Mouse (Mus musculus) left cerebral cortex, adult 2 months (tissue): ENCODE results near the gene Inpp5a. TPM values are rescaled to one million over a fixed set of nuclear protein-coding genes. Genes with fewer than 3 reads are reported as not detected.
"Not testable (repeated sequence)": the region's sequence is repeated elsewhere in the genome, so short reads cannot be mapped to it uniquely, and the experiment has no call there.

ENCODE experiments used
- DNase-seq, 2 experiments: peaks; one replicate each; pipeline ENCODE4 v3.0.0; 2021 to 2022; ENCODE audit warnings: low spot score in 2 of 2, mixed read lengths in 1 of 2; ENCODE audit errors: extremely low spot score in 1 of 2
- H3K27ac ChIP-seq: fragments of 200-600 bp; 2 replicates; pipeline ENCODE4 v1.8.1; 2022
- H3K4me3 ChIP-seq: fragments of 200-600 bp; 2 replicates; pipeline ENCODE4 v1.8.1; 2022
- CTCF ChIP-seq: fragments of 200-600 bp; IDR thresholded peaks from 2 replicates; pipeline ENCODE4 v1.8.1; 2022; ENCODE audit warnings: antibody characterized with exemption, mild to moderate bottlenecking, moderate library complexity
- intact Hi-C: fragments of 180-260 bp; cut with DNase I; formaldehyde crosslinking; loops from one replicate; pipeline ENCODE4 v1.15.1; 2025
- total RNA-seq, 2 experiments: library from RNA; stranded (reverse); gene quantifications; 2 replicates each; pipeline ENCODE4 v1.2.3; 2021

Inpp5a gene
- total RNA-seq, 2 experiments from 2014 or later, result 56.6 to 58.5 TPM

GRCm38 (mm10) chr7:139407966-139408365 lies 19.1 kb downstream of the Inpp5a start:
- intact Hi-C loops, result no loop called here
- TF ChIP-seq CTCF, result no peak

GRCm38 (mm10) chr7:139409903-139410302 lies 21.0 kb downstream of the Inpp5a start:
- intact Hi-C loops, result no loop called here

More at GRCm38 (mm10) chr7:139407966-139408365, 19.1 kb downstream of the Inpp5a start:
- DNase-seq, result no peak
- Histone ChIP-seq H3K27ac (no peak overlapping the region), H3K4me3 (no peak overlapping the region)

GRCm38 (mm10) chr7:139412223-139412950 lies 23.5 kb downstream of the Inpp5a start:
- Histone ChIP-seq H3K4me3 (no peak overlapping the region), H3K27ac (no peak overlapping the region)
- DNase-seq, result no peak
- intact Hi-C loops, result no loop called here
- TF ChIP-seq CTCF, result no peak

More at GRCm38 (mm10) chr7:139409903-139410302, 21.0 kb downstream of the Inpp5a start:
- no peak for TF ChIP-seq CTCF
- no peak for DNase-seq
- no peak overlapping the region for H3K4me3 ChIP-seq
- no peak overlapping the region for H3K27ac ChIP-seq

GRCm38 (mm10) chr7:139413400-139413799 lies 24.5 kb downstream of the Inpp5a start:
- TF ChIP-seq CTCF, result no peak
- no peak for DNase-seq
- no peak overlapping the region for H3K27ac ChIP-seq
- intact Hi-C loops, result no loop called here
- H3K4me3 ChIP-seq, result no peak overlapping the region

GRCm38 (mm10) chr7:139415616-139416225 lies 26.8 kb downstream of the Inpp5a start:
- no peak overlapping the region for H3K4me3 ChIP-seq
- TF ChIP-seq CTCF, result no peak
- peak in 1 of 2 experiments; percentile 42 for DNase-seq
- H3K27ac ChIP-seq, result peak overlapping the region; percentile 8
- intact Hi-C loops, result loop anchor here (5.0 kb wide), 1 partner anchor 63 kb away; no protein-coding TSS in a partner anchor

- no peak for TF ChIP-seq CTCF
- intact Hi-C loops, result loop anchor here (5.0 kb wide), 1 partner anchor 66 kb away; no protein-coding TSS in a partner anchor
- Histone ChIP-seq H3K27ac (no peak overlapping the region), H3K4me3 (no peak overlapping the region)
- DNase-seq, result no peak
These were observed 29.5 kb downstream of the Inpp5a start for GRCm38 (mm10) chr7:139418371-139418770.

GRCm38 (mm10) chr7:139422827-139423226 lies 33.9 kb downstream of the Inpp5a start:
- intact Hi-C loops, result no loop called here
- peak in 1 of 2 experiments; percentile 32 for DNase-seq
- H3K27ac ChIP-seq, result no peak overlapping the region
- H3K4me3 ChIP-seq, result no peak overlapping the region
- TF ChIP-seq CTCF, result no peak

- no peak for DNase-seq
- H3K27ac ChIP-seq, result no peak overlapping the region
- H3K4me3 ChIP-seq, result no peak overlapping the region
- TF ChIP-seq CTCF, result no peak
- intact Hi-C loops, result no loop called here
These were observed 45.4 kb downstream of the Inpp5a start for GRCm38 (mm10) chr7:139434095-139434830.

- H3K27ac ChIP-seq, intact Hi-C loops, H3K4me3 ChIP-seq, DNase-seq: not testable (repeated sequence)
These were observed 46.0 kb downstream of the Inpp5a start for GRCm38 (mm10) chr7:139434931-139435330.

- Histone ChIP-seq H3K27ac (no peak overlapping the region), H3K4me3 (no peak overlapping the region)
- no peak for TF ChIP-seq CTCF
- no peak for DNase-seq
- intact Hi-C loops, result no loop called here
These were observed 46.8 kb downstream of the Inpp5a start for GRCm38 (mm10) chr7:139435749-139436148.

GRCm38 (mm10) chr7:139436951-139437350 lies 48.0 kb downstream of the Inpp5a start:
- intact Hi-C loops, result no loop called here
- no peak for TF ChIP-seq CTCF

GRCm38 (mm10) chr7:139437471-139437870 lies 48.6 kb downstream of the Inpp5a start:
- no peak for TF ChIP-seq CTCF
- no peak for DNase-seq
- no peak overlapping the region for H3K27ac ChIP-seq
- intact Hi-C loops, result no loop called here
- no peak overlapping the region for H3K4me3 ChIP-seq

More at GRCm38 (mm10) chr7:139436951-139437350, 48.0 kb downstream of the Inpp5a start:
- no peak overlapping the region for H3K4me3 ChIP-seq
- no peak overlapping the region for H3K27ac ChIP-seq
- no peak for DNase-seq
